Mouse (Mus musculus): ENCODE data around the gene Sass6. TPM values are rescaled to one million over a fixed set of nuclear protein-coding genes. Genes with fewer than 3 reads are reported as not detected.
"Not testable (repeated sequence)": the region's sequence is repeated elsewhere in the genome, so short reads cannot be mapped to it uniquely, and the experiment has no call there.

Sass6 gene
- polyA plus RNA-seq, 1 experiment from 2014 or later = 17.9 TPM

DNA sequence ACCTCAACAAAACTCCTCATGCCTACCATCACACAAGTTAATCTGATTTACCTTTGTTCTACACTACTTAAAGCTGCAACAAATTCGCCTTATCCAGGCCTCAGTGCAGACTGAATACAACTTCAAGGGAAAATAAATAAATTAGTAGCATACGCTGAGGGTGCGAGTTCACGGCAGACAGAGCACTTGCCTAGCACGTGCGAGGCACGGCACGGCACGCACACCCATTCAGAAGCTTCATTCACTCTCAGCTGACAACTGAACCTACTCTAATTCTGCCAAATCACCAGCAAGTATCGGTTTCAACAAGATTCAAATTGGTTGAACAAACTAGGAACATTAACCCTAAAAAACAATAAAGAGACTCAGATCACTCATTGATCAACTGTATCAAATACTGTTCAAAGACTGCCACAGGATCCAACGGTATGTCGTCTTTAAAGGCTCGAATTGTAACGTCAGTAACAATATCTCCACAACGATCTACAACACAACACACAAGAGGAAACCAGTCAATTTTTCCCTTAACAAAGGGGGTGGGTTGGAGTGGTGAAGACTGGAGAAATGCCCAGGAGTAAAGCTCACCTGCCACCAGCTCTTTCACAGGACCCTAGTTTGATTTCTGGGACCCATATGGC is 64.3 kb downstream of the Sass6 start:
- H3K9me3 ChIP-seq (ENCODE audit: low read length) = no peaks in the 10 kb centered on the region
- peak overlapping the region; percentile 8; the same call in 1 of the 2 replicates for H3K4me2 ChIP-seq (replicated peaks; ENCODE audit: low read depth, low read length)
- H3K27ac ChIP-seq (ENCODE audit: low read length) = no peak overlapping the region
- WGBS = 60% methylated on average over 15 of the region's 15 CpGs
- ATAC-seq (ENCODE audit: low FRiP score, low TSS enrichment) = no peak
- H3K4me1 ChIP-seq (ENCODE audit: insufficient read depth, low read length) = peaks cover 26% of the 10 kb centered on the region
- no peak overlapping the region for H3K4me3 ChIP-seq (ENCODE audit: low read length)
- no peaks in the 10 kb centered on the region for H3K27me3 ChIP-seq (ENCODE audit: insufficient read depth, low read length)
- H3K36me3 ChIP-seq (ENCODE audit: insufficient read depth, low read length) = no peaks in the 10 kb centered on the region
- H3K9ac ChIP-seq (replicated peaks; ENCODE audit: low read length) = no peak overlapping the region; the same call in 1 of the 2 replicates

DNA sequence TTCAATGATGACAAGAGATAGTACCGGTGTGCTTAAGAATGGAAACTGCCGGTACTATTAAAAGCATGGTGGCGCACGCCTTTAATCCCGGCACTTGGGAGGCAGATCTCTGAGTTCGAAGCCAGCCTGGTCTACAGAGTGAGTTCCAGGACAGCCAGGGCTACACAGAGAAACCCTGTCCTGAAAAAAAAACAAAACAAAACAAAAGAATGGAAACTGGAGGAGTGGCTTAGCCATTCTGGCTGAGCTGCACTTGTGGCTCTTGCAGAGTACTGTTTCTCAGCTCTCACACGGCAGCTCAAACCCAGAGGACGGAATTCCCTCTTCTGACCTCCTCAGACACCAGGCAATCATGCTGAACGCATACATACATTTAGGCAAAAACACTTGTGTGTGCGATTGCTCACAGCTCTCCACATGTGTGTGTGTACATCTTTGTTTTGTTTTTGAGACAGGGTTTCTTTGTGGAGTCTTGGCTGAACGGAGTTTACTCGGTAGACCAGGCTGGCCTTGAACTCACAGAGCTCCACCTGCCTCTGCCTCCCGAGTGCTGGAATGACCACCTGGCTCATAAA is 65.2 kb downstream of the Sass6 start:
- no peaks in the 10 kb centered on the region for H3K36me3 ChIP-seq (ENCODE audit: insufficient read depth, low read length)
- peaks cover 26% of the 10 kb centered on the region for H3K4me1 ChIP-seq (ENCODE audit: insufficient read depth, low read length)
- no peaks in the 10 kb centered on the region for H3K27me3 ChIP-seq (ENCODE audit: insufficient read depth, low read length)
- H3K4me3 ChIP-seq (ENCODE audit: low read length) = 0 out of 2 replicates have a peak overlapping the region, but pooled peaks have one; percentile 2
- no peak for ATAC-seq (ENCODE audit: low FRiP score, low TSS enrichment)
- no peak overlapping the region for H3K9ac ChIP-seq (replicated peaks; ENCODE audit: low read length)
- no peaks in the 10 kb centered on the region for H3K9me3 ChIP-seq (ENCODE audit: low read length)
- H3K4me2 ChIP-seq (replicated peaks; ENCODE audit: low read depth, low read length) = 0 out of 2 replicates have a peak overlapping the region, but pooled peaks have one; percentile 14
- no peak overlapping the region for H3K27ac ChIP-seq (ENCODE audit: low read length)
- 77% methylated on average over 13 of the region's 13 CpGs for WGBS

DNA sequence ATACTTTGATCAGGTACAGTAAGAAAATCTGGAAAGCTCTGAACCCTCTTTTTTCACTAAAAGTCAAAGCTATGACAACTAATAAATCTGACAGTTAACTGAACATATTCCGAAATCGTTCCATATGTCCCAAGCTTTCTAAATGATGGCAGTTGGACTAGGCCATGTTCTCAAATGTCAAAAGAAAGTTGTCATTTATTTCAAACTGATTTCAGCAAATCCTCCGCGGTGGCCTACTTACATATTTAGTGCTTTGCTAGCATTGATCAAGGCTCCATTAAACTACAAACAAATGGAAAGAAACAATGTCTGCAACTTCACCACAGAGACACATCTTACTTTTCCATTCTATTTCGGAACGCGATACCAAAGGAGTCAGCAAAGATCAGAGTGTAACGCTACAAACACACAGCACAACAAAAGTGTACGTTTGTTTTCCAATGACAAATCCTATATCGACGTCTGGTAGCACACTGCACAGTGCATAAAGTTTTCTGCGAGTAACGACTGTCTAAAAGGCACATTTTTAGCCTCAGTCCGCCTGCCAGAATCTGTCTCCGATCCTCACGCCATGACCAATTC is 66.6 kb downstream of the Sass6 start:
- H3K4me1 ChIP-seq (ENCODE audit: insufficient read depth, low read length) = peaks cover 26% of the 10 kb centered on the region
- no peaks in the 10 kb centered on the region for H3K36me3 ChIP-seq (ENCODE audit: insufficient read depth, low read length)
- WGBS = 3% methylated on average over 16 of the region's 16 CpGs
- no peaks in the 10 kb centered on the region for H3K9me3 ChIP-seq (ENCODE audit: low read length)
- peak overlapping the region; percentile 99 for H3K9ac ChIP-seq (replicated peaks; ENCODE audit: low read length)
- no peaks in the 10 kb centered on the region for H3K27me3 ChIP-seq (ENCODE audit: insufficient read depth, low read length)
- ATAC-seq (ENCODE audit: low FRiP score, low TSS enrichment) = no peak
- peak overlapping the region; percentile 65 for H3K4me2 ChIP-seq (replicated peaks; ENCODE audit: low read depth, low read length)
- peak overlapping the region; percentile 96 for H3K27ac ChIP-seq (ENCODE audit: low read length)
- H3K4me3 ChIP-seq (ENCODE audit: low read length) = peak overlapping the region; percentile 95

DNA sequence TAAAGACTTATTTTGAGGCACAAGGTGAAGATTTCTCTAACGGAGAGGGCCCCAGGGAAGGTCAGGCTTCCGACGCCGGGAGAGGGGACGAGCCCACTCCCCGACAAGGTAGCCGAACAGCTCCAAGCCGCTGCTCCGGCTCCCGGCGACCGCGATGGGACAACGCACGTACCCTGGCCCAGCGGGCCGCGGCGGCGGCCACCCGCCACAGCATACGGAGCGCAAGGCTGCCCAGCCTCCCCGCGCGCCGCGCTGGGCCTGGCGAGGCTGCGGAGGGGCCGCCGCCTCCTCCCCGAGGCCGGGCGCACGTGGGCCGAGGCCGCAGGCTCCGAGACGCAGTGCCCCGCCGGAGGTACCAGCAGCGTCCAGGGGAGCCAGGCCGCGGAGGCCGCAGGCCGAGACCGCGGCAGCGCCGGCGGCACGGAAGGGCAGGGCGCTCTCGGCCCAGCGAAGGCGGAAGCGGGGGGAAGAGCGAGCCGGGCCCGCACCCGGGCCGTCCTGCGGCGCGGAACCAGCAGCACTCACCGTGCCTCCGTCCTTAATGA is 67.2 kb downstream of the Sass6 start:
- peak; percentile 87 for ATAC-seq (ENCODE audit: low FRiP score, low TSS enrichment)
- peaks cover 26% of the 10 kb centered on the region for H3K4me1 ChIP-seq (ENCODE audit: insufficient read depth, low read length)
- H3K9ac ChIP-seq (replicated peaks; ENCODE audit: low read length) = peak overlapping the region; percentile 99
- H3K4me2 ChIP-seq (replicated peaks; ENCODE audit: low read depth, low read length) = peak overlapping the region; percentile 65
- WGBS = 0% methylated on average over 67 of the region's 68 CpGs
- no peaks in the 10 kb centered on the region for H3K27me3 ChIP-seq (ENCODE audit: insufficient read depth, low read length)
- H3K4me3 ChIP-seq (ENCODE audit: low read length) = peak overlapping the region; percentile 95
- peak overlapping the region; percentile 96 for H3K27ac ChIP-seq (ENCODE audit: low read length)
- H3K9me3 ChIP-seq (ENCODE audit: low read length) = no peaks in the 10 kb centered on the region
- H3K36me3 ChIP-seq (ENCODE audit: insufficient read depth, low read length) = no peaks in the 10 kb centered on the region

DNA sequence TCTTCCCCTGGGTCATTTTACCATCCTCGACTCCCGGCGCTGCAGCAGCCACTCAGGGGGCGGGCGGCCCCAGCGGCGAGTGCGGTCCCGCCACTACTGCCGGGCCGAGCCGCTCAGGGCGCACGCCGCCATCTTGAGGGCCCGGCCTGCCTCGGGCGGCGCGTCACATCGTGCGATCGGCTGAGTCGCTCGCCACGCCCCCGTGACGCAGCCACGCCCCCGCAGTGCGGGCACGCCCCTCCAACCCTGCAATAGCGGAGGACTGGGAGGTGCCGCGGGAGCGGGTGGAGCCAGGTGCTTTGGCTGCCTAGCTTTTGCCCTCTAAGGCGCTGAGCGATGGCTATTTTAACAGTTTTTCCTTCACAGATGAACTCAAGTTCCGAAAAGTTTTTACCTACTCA is 67.7 kb downstream of the Sass6 start, which contains the start of gene Mfsd14a:
Gene Mfsd14a (minus strand): TSS at position 215 of the 401 bp plus-strand sequence.
- no peaks in the 10 kb centered on the region for H3K9me3 ChIP-seq (ENCODE audit: low read length)
- peak within 1 kb of the TSS; percentile 99 for H3K9ac ChIP-seq (replicated peaks; ENCODE audit: low read length)
- H3K4me2 ChIP-seq (replicated peaks; ENCODE audit: low read depth, low read length) = peak within 1 kb of the TSS; percentile 65
- H3K27me3 ChIP-seq (ENCODE audit: insufficient read depth, low read length) = no peaks in the 10 kb centered on the region
- H3K36me3 ChIP-seq (ENCODE audit: insufficient read depth, low read length) = peaks cover under 1% of the 10 kb centered on the region; the same call in 1 of the 2 replicates
- H3K4me1 ChIP-seq (ENCODE audit: insufficient read depth, low read length) = peaks cover 26% of the 10 kb centered on the region
- WGBS = under 1% methylated on average over 39 of the region's 39 CpGs
- H3K27ac ChIP-seq (ENCODE audit: low read length) = peak within 1 kb of the TSS; percentile 96
- peak; percentile 98 for ATAC-seq (ENCODE audit: low FRiP score, low TSS enrichment)
- peak within 1 kb of the TSS; percentile 95 for H3K4me3 ChIP-seq (ENCODE audit: low read length)

DNA sequence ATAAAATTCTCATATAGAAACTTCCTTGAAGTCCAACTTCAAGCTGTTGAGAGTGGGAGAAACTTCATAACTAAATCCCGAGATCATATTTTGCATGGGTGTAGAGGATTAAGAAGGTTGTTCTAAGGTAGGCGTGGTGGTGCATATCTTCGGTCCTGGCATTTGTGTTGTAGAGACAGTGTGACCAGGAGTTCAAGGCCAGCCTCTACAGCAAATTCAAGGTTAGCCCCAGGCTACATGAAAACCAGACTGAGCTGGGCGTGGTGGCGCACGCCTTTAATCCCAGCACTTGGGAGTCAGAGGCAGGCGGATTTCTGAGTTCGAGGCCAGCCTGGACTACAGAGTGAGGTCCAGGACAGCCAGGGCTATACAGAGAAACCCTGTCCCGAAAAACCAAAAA is 69.5 kb downstream of the Sass6 start:
- Histone ChIP-seq H3K27ac (ENCODE audit: low read length) (0 out of 2 replicates have a peak overlapping the region, but pooled peaks have one; percentile 34), H3K4me1 (ENCODE audit: insufficient read depth, low read length) (peaks cover 20% of the 10 kb centered on the region)
- not testable (repeated sequence) for H3K36me3 ChIP-seq (ENCODE audit: insufficient read depth, low read length); ATAC-seq (ENCODE audit: low FRiP score, low TSS enrichment); H3K9ac ChIP-seq (replicated peaks; ENCODE audit: low read length); H3K27me3 ChIP-seq (ENCODE audit: insufficient read depth, low read length); H3K4me3 ChIP-seq (ENCODE audit: low read length); H3K9me3 ChIP-seq (ENCODE audit: low read length); H3K4me2 ChIP-seq (replicated peaks; ENCODE audit: low read depth, low read length)
- 96% methylated on average over 9 of the region's 9 CpGs for WGBS

Other genes with a start within 250 kb of the Sass6 start
- 13.9 and 14.3 TPM in 2 replicates for gene Cdc14a, start 170.9 kb upstream of the Sass6 start, polyA plus RNA-seq (2015; fragmentation: Nextera tagmentation; extraction: Ambion mirVana)
- 73.9 and 76.3 TPM in 2 replicates for gene Rtca, start 86.8 kb upstream of the Sass6 start, polyA plus RNA-seq (2015; fragmentation: Nextera tagmentation; extraction: Ambion mirVana)
- gene Dbt, start 81.9 kb upstream of the Sass6 start, polyA plus RNA-seq (2015; fragmentation: Nextera tagmentation; extraction: Ambion mirVana) = 24.2 and 25.2 TPM in 2 replicates
- gene Lrrc39, start 32.0 kb upstream of the Sass6 start, polyA plus RNA-seq (2015; fragmentation: Nextera tagmentation; extraction: Ambion mirVana) = 0.35 and 0.59 TPM in 2 replicates
- gene Trmt13, start 19.6 kb downstream of the Sass6 start, polyA plus RNA-seq (2015; fragmentation: Nextera tagmentation; extraction: Ambion mirVana) = 22.5 and 28.1 TPM in 2 replicates
- gene Mfsd14a, start 67.7 kb downstream of the Sass6 start, polyA plus RNA-seq (2015; fragmentation: Nextera tagmentation; extraction: Ambion mirVana) = 104 TPM in 2 replicates
- gene Gm43191, start 86.3 kb downstream of the Sass6 start, polyA plus RNA-seq (2015; fragmentation: Nextera tagmentation; extraction: Ambion mirVana) = 0.37 TPM in 1 of 2 replicates, not detected in the other
- 18.2 and 18.4 TPM in 2 replicates for gene Slc35a3, start 117.8 kb downstream of the Sass6 start, polyA plus RNA-seq (2015; fragmentation: Nextera tagmentation; extraction: Ambion mirVana)
- 18.1 and 20.6 TPM in 2 replicates for gene Agl, start 213.2 kb downstream of the Sass6 start, polyA plus RNA-seq (2015; fragmentation: Nextera tagmentation; extraction: Ambion mirVana)